Mouse (Mus musculus) ES-Bruce4 (cell line): ENCODE results near the gene Zfp865.

Experiments
- CTCF ChIP-seq: IDR thresholded peaks from one replicate; pipeline ENCODE4 v1.8.1; 2011; ENCODE audit warnings: low read depth, low read length
- EP300 ChIP-seq: IDR thresholded peaks from 2 replicates; pipeline ENCODE4 v1.6.1; 2011; ENCODE audit warnings: low read depth, low read length; ENCODE audit not compliant: insufficient read depth
- POLR2A ChIP-seq: IDR thresholded peaks from one replicate; pipeline ENCODE4 v1.8.1; 2011; ENCODE audit warnings: low read length; ENCODE audit not compliant: insufficient read depth

DNA sequence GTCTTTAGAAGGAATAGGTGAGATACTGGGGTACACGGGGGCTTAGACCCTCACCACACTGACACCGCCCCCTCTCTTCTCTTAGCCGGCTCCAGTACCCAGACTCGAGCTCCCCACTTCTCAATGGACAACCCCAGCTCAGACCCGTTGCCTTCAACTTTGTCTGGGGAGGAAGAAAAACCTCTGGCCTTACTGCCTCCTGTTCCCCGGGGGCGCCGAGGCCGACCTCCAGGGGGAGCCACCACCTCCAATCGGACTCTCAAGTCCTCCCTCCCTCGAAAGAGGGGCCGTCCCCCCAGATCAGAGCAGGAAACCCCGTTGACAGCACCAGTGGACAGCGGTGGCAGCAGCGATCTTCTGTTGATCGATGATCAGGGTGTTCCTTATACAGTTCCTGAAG is 2.8 kb upstream of the Zfp865 start:
- peak; percentile 42 for TF ChIP-seq CTCF
- TF ChIP-seq EP300, result no peak
- no peak for TF ChIP-seq POLR2A
